Mouse (Mus musculus): Measurements from ENCODE around the gene Fnbp4.

DNA sequence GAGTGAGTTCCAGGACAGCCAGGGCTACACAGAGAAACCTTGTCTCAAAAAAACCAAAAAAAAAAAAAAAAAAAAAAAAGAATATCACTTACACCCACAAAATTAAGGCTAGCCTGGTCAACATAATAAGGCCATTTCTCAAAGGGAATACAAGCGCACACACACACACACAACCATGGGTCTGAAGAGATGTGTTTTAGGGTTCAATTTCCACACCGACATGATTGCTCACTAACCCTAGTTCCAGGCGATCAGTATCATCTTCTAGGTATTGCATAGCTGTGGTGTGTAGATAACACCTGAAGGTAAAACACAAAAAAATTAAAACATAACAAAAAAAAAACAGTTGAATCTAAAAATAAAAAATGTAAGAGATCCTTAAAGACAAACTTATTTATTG, 18.4 kb upstream of the Fnbp4 start:
- no peak for TF ChIP-seq ZKSCAN1 (IDR thresholded peaks at IDR 0.05; ENCODE audit: borderline replicate concordance, low read depth, low read length)
- TF ChIP-seq CTCF (conservative IDR thresholded peaks at IDR 0.05 in 1 of 2, IDR thresholded peaks at IDR 0.05 in 1 of 2; ENCODE audit: low read depth in 2 of 2, low read length in 2 of 2) = no peak
- no peak for TF ChIP-seq KAT2A (IDR thresholded peaks at IDR 0.05; ENCODE audit: insufficient replicate concordance, low read length)
- no peak for TF ChIP-seq POLR2A (IDR thresholded peaks at IDR 0.05; ENCODE audit: low read depth, low read length)
- TF ChIP-seq SIN3A (IDR thresholded peaks at IDR 0.05; ENCODE audit: low read length) = no peak
- no peak for TF ChIP-seq EP300 (IDR thresholded peaks at IDR 0.05; ENCODE audit: low read length)
- no peak for TF ChIP-seq MAZ (IDR thresholded peaks at IDR 0.05; ENCODE audit: low read depth, low read length)
- TF ChIP-seq RAD21 (IDR thresholded peaks at IDR 0.05; ENCODE audit: low read depth, low read length) = no peak
- no peak for TF ChIP-seq TCF12 (IDR thresholded peaks at IDR 0.05; ENCODE audit: low read depth, low read length)
- TF ChIP-seq CHD2 (IDR thresholded peaks at IDR 0.05; ENCODE audit: low read length) = no peak
- TF ChIP-seq CHD1 (IDR thresholded peaks at IDR 0.05; ENCODE audit: low read depth, low read length) = no peak
- no peak for TF ChIP-seq ELF1 (IDR thresholded peaks at IDR 0.05; ENCODE audit: low read depth, low read length)
- TF ChIP-seq USF1 (IDR thresholded peaks at IDR 0.05; ENCODE audit: low read depth, low read length) = no peak
- TF ChIP-seq ZC3H11A (IDR thresholded peaks at IDR 0.05; ENCODE audit: low read depth, low read length) = no peak
